Mouse (Mus musculus): ENCODE results near the gene Abhd17b. TPM values are rescaled to one million over a fixed set of nuclear protein-coding genes. Genes with fewer than 3 reads are reported as not detected.

Gene Abhd17b
- total RNA-seq, 2 experiments from 2014 or later, result 44.3 to 48.0 TPM

GRCm38 (mm10) chr19:21733176-21733575, 80.2 kb downstream of the Abhd17b start:
- no peak for DNase-seq

DNA sequence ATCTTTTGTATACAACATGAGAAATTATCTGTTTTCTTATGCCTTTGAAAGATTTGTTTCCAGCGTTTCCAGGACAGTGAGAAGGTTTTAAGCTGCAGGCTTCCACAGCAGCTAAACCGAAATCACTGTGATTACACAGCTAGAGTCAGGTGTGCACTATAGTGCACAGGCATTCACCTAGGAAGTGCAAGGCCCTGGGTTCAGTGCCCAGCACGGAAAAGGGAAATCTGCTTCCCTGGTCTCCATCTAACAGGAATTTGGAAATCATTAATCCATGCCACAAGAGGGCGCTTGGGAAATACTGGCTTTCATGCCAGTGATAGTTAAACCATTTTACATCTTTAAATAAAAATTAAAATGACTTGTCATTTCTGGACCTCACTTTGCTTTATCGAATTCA, 81.1 kb downstream of the Abhd17b start:
- no peak for DNase-seq

Other genes starting within 250 kb of the Abhd17b start
- gene Gda, start 179.7 kb upstream of the Abhd17b start, total RNA-seq (2021), result 100 to 1,000 TPM; 126 to 131 TPM
- gene 1110059E24Rik, start 209 bp upstream of the Abhd17b start, total RNA-seq (2021), result 10 to 100 TPM; 25.0 to 26.5 TPM
- 10 to 100 TPM; 12.5 to 12.7 TPM for gene Cemip2, start 125.2 kb downstream of the Abhd17b start, total RNA-seq (2021)